8 mouse cellular contexts compared by ENCODE assay signal in genomic region chr14:54527227-54528006, GRCm38 (mm10). TPM values are rescaled to one million over a fixed set of nuclear protein-coding genes. Genes with fewer than 3 reads are reported as not detected.
DNase-seq lines count a peak whose midpoint lies in the region; ATAC-seq and TF ChIP-seq lines count a peak whose summit lies in the region.

No protein-coding gene starts in this region.

- ATAC-seq in heart, postnatal 0 days (ENCODE audit: insufficient read depth, low read depth) = peak; percentile 63
- ATAC-seq in limb, embryonic 11.5 days (ENCODE audit: insufficient number of reproducible peaks, low FRiP score, low TSS enrichment, low read depth) = peak; percentile 65; the same call in 1 of the 2 replicates

- H3K9me3 ChIP-seq in heart, postnatal 0 days (replicated peaks; ENCODE audit: control insufficient read depth, low read length) = no peaks in the 10 kb centered on the region
- H3K9me3 ChIP-seq in limb, embryonic 11.5 days (ENCODE audit: control insufficient read depth, low read length) = no peaks in the 10 kb centered on the region

- H3K4me2 ChIP-seq in heart, postnatal 0 days (ENCODE audit: low read depth, low read length) = peak overlapping the region; percentile 64
- peak overlapping the region; percentile 75 for H3K4me2 ChIP-seq in limb, embryonic 11.5 days (ENCODE audit: low read depth, severe bottlenecking)

- no peak overlapping the region for H3K27ac ChIP-seq in heart, postnatal 0 days (ENCODE audit: low read depth)
- peak overlapping the region; percentile 42; the same call in 1 of the 2 replicates for H3K27ac ChIP-seq in limb, embryonic 11.5 days (replicated peaks; ENCODE audit: low read depth, low read length)

- no peak for TF ChIP-seq EP300 in heart, postnatal 0 days (IDR thresholded peaks at IDR 0.05; ENCODE audit: low read depth)

- peak overlapping the region; percentile 37 for H3K4me3 ChIP-seq in heart, postnatal 0 days (ENCODE audit: low read depth, low read length)
- H3K4me3 ChIP-seq in limb, embryonic 11.5 days (ENCODE audit: low read depth, low read length) = peak overlapping the region; percentile 34

- H3K36me3 ChIP-seq in heart, postnatal 0 days (replicated peaks; ENCODE audit: control insufficient read depth, insufficient read depth, low read length) = no peaks in the 10 kb centered on the region
- H3K36me3 ChIP-seq in limb, embryonic 11.5 days (ENCODE audit: control insufficient read depth, insufficient read depth, low read length) = no peaks in the 10 kb centered on the region

- WGBS in heart, postnatal 0 days = 2% methylated on average over 18 of the region's 18 CpGs
- WGBS in limb, embryonic 11.5 days = 1% methylated on average over 18 of the region's 18 CpGs

- no peaks in the 10 kb centered on the region for H3K27me3 ChIP-seq in heart, postnatal 0 days (ENCODE audit: control insufficient read depth, insufficient read depth, low read length)
- no peaks in the 10 kb centered on the region for H3K27me3 ChIP-seq in limb, embryonic 11.5 days (ENCODE audit: control insufficient read depth, insufficient read depth, low read length)

- DNase-seq in frontal cortex, postnatal 36 days (ENCODE audit: low spot score in 2 of 2) = peak; percentile 15 to 26
- DNase-seq in frontal cortex, postnatal 14 days (ENCODE audit: low spot score in 2 of 2) = no peak
- peak; percentile 12 to 22 for DNase-seq in urinary bladder, postnatal 36 days (ENCODE audit: low spot score in 2 of 2)
- DNase-seq in urinary bladder, adult 2 months (ENCODE audit: low spot score) = no peak
- peak; percentile 12 for DNase-seq in heart, postnatal 0 days (ENCODE audit: low spot score)
- DNase-seq in limb, embryonic 11.5 days (ENCODE audit: low spot score) = peak; percentile 63
- peak; percentile 66 for DNase-seq in neural tube, embryonic 10.5 days (ENCODE audit: extremely low spot score, low spot score)
- DNase-seq in natural killer cell, adult 2 months (ENCODE audit: low spot score in 2 of 2) = no peak

- TF ChIP-seq CTCF in heart, postnatal 0 days (IDR thresholded peaks at IDR 0.05; ENCODE audit: low read depth) = no peak

- peak overlapping the region; percentile 40 for H3K9ac ChIP-seq in heart, postnatal 0 days (replicated peaks; ENCODE audit: low read depth, low read length)
- peak overlapping the region; percentile 68 for H3K9ac ChIP-seq in limb, embryonic 11.5 days (ENCODE audit: low read length)

- H3K4me1 ChIP-seq in heart, postnatal 0 days (ENCODE audit: control insufficient read depth, insufficient read depth) = no peaks in the 10 kb centered on the region; the same call in 1 of the 2 replicates
- peaks cover 8% of the 10 kb centered on the region; the same call in 1 of the 2 replicates for H3K4me1 ChIP-seq in limb, embryonic 11.5 days (ENCODE audit: control insufficient read depth, insufficient read depth, low read length)

RNA-seq across cellular contexts. Expression of gene Prmt5, which starts 10.1 kb away (rescaled TPM):
- polyA plus RNA-seq in urinary bladder, adult 2 months (2012; rRNA removed) = 38.1 and 40.2 TPM in 2 replicates
- total RNA-seq in heart, postnatal 0 days (2014; rRNA removed; ENCODE audit: low replicate concordance) = 35.0 and 42.0 TPM in 2 replicates
- 30.6 and 31.6 TPM in 2 replicates for polyA plus RNA-seq in heart, postnatal 0 days (2015; fragmentation: Nextera tagmentation; extraction: Ambion mirVana)
- polyA plus RNA-seq in limb, embryonic 11.5 days (2014; fragmentation: Nextera tagmentation; extraction: Ambion mirVana) = 122 and 126 TPM in 2 replicates

RNA-seq across cellular contexts. Expression of gene Haus4, which starts 27.0 kb away (rescaled TPM):
- polyA plus RNA-seq in urinary bladder, adult 2 months (2012; rRNA removed) = 14.1 and 14.2 TPM in 2 replicates
- total RNA-seq in heart, postnatal 0 days (2014; rRNA removed; ENCODE audit: low replicate concordance) = 84.6 and 109 TPM in 2 replicates
- 26.3 and 27.0 TPM in 2 replicates for polyA plus RNA-seq in heart, postnatal 0 days (2015; fragmentation: Nextera tagmentation; extraction: Ambion mirVana)
- polyA plus RNA-seq in limb, embryonic 11.5 days (2014; fragmentation: Nextera tagmentation; extraction: Ambion mirVana) = 52.4 and 53.1 TPM in 2 replicates

RNA-seq across cellular contexts. Expression of gene Ajuba, which starts 49.9 kb away (rescaled TPM):
- polyA plus RNA-seq in urinary bladder, adult 2 months (2012; rRNA removed) = 38.5 and 43.1 TPM in 2 replicates
- 24.8 and 32.5 TPM in 2 replicates for total RNA-seq in heart, postnatal 0 days (2014; rRNA removed; ENCODE audit: low replicate concordance)
- 9.9 and 11.3 TPM in 2 replicates for polyA plus RNA-seq in heart, postnatal 0 days (2015; fragmentation: Nextera tagmentation; extraction: Ambion mirVana)
- 38.5 and 41.8 TPM in 2 replicates for polyA plus RNA-seq in limb, embryonic 11.5 days (2014; fragmentation: Nextera tagmentation; extraction: Ambion mirVana)

RNA-seq across cellular contexts. Expression of gene Rem2, which starts 51.5 kb away (rescaled TPM):
- 0.28 and 0.32 TPM in 2 replicates for polyA plus RNA-seq in urinary bladder, adult 2 months (2012; rRNA removed)
- 0.77 TPM in 1 of 2 replicates, not detected in the other for total RNA-seq in heart, postnatal 0 days (2014; rRNA removed; ENCODE audit: low replicate concordance)
- polyA plus RNA-seq in heart, postnatal 0 days (2015; fragmentation: Nextera tagmentation; extraction: Ambion mirVana) = 0.15 and 0.27 TPM in 2 replicates
- polyA plus RNA-seq in limb, embryonic 11.5 days (2014; fragmentation: Nextera tagmentation; extraction: Ambion mirVana) = 4.7 and 5.3 TPM in 2 replicates

Comparison
In these comparisons a context has a peak if more than half of its experiments do, and no peak if none do; other contexts are left out.
1. DNase-seq: peak in frontal cortex, postnatal 36 days (2 of 2), urinary bladder, postnatal 36 days (2 of 2), heart, postnatal 0 days (single experiment), limb, embryonic 11.5 days (single experiment) and neural tube, embryonic 10.5 days (single experiment); none in frontal cortex, postnatal 14 days (0 of 2), urinary bladder, adult 2 months (single experiment) and natural killer cell, adult 2 months (0 of 2).